Mouse (Mus musculus) kidney, adult 2 months (tissue): Measurements from ENCODE around the gene 4931414P19Rik. TPM values are rescaled to one million over a fixed set of nuclear protein-coding genes. Genes with fewer than 3 reads are reported as not detected.

ENCODE experiments used
- DNase-seq: peaks from one replicate; pipeline ENCODE4 v3.0.0; 2021
- H3K27ac ChIP-seq: fragments of 200-500 bp; 2 replicates; pipeline ENCODE4 v1.5.1; 2012; ENCODE audit warnings: low read depth, low read length, control low read depth, inconsistent platforms; ENCODE audit not compliant: insufficient read depth
- H3K27me3 ChIP-seq: fragments of 200-500 bp; replicated peaks from 2 replicates; pipeline ENCODE4 v1.6.1; 2012; ENCODE audit warnings: mild to moderate bottlenecking, moderate library complexity, low read length, inconsistent platforms; ENCODE audit not compliant: control insufficient read depth, insufficient read depth
- H3K36me3 ChIP-seq: fragments of 200-500 bp; 2 replicates; pipeline ENCODE4 v1.6.1; 2012; ENCODE audit warnings: mild to moderate bottlenecking, moderate library complexity, low read length, inconsistent platforms; ENCODE audit not compliant: control insufficient read depth, insufficient read depth
- H3K4me1 ChIP-seq: fragments of 200-500 bp; 2 replicates; pipeline ENCODE4 v1.6.1; 2011; ENCODE audit warnings: low read length; ENCODE audit not compliant: control insufficient read depth, insufficient read depth
- H3K4me3 ChIP-seq: fragments of 200-500 bp; 2 replicates; pipeline ENCODE4 v1.5.1; 2011; ENCODE audit warnings: mild to moderate bottlenecking, low read depth, low read length, control low read depth; ENCODE audit not compliant: insufficient read depth
- CTCF ChIP-seq: fragments of 200-500 bp; conservative IDR thresholded peaks from 2 replicates; pipeline ENCODE4 v1.5.1; 2011; ENCODE audit warnings: low read depth, mild to moderate bottlenecking, control low read depth, low read length, moderate library complexity, mixed read lengths; ENCODE audit not compliant: insufficient read depth, insufficient read length
- POLR2A ChIP-seq: fragments of 200-500 bp; IDR thresholded peaks from one replicate; pipeline ENCODE4 v1.6.1; 2011; ENCODE audit warnings: low read depth, low read length, control low read depth
- WGBS: fragments of 180-500 bp; shearing (Covaris S2); methylation state at CpG from one replicate; pipeline ENCODE4 v1.1.7; 2018; 5-methylcytosine and 5-hydroxymethylcytosine counted together
- polyA plus RNA-seq: library from polyadenylated mRNA; depleted of rRNA; stranded (reverse); fragments of >200 nt; gene quantifications from 2 replicates; pipeline ENCODE4 v1.2.3, GENCODE M21; 2012

Gene 4931414P19Rik
- polyA plus RNA-seq, 1 experiment = 6.5 TPM

- WGBS = 66% methylated on average over 5 of the region's 5 CpGs
- TF ChIP-seq CTCF = no peak
- no peak for TF ChIP-seq POLR2A
- H3K4me1 ChIP-seq = no peaks in the 10 kb centered on the region
- H3K36me3 ChIP-seq = no peaks in the 10 kb centered on the region
- DNase-seq = no peak
- H3K4me3 ChIP-seq = no peak overlapping the region
- H3K27ac ChIP-seq = no peak overlapping the region
- no peaks in the 10 kb centered on the region for H3K27me3 ChIP-seq
Observed at GRCm38 (mm10) chr14:54638210-54638609, 32.4 kb upstream of the 4931414P19Rik start.

GRCm38 (mm10) chr14:54636954-54637353 lies 31.2 kb upstream of the 4931414P19Rik start:
- TF ChIP-seq CTCF (peak; percentile 88), POLR2A (no peak)
- H3K36me3 ChIP-seq = no peaks in the 10 kb centered on the region
- WGBS = 57% methylated on average over 8 of the region's 8 CpGs
- H3K4me3 ChIP-seq = no peak overlapping the region
- H3K27me3 ChIP-seq = no peaks in the 10 kb centered on the region
- H3K27ac ChIP-seq = no peak overlapping the region
- peak; percentile 55 for DNase-seq
- no peaks in the 10 kb centered on the region for H3K4me1 ChIP-seq

GRCm38 (mm10) chr14:54634182-54634581 lies 28.4 kb upstream of the 4931414P19Rik start:
- no peak; the same call in 1 of the 2 replicates for TF ChIP-seq CTCF
- no peak for DNase-seq
- Histone ChIP-seq H3K4me1 (no peaks in the 10 kb centered on the region), H3K27ac (no peak overlapping the region), H3K27me3 (no peaks in the 10 kb centered on the region), H3K4me3 (no peak overlapping the region), H3K36me3 (no peaks in the 10 kb centered on the region)
- WGBS = 61% methylated on average over 4 of the region's 4 CpGs

GRCm38 (mm10) chr14:54632252-54632651 lies 26.5 kb upstream of the 4931414P19Rik start:
- TF ChIP-seq CTCF (no peak), POLR2A (no peak)
- Histone ChIP-seq H3K27ac (no peak overlapping the region), H3K36me3 (no peaks in the 10 kb centered on the region), H3K27me3 (no peaks in the 10 kb centered on the region), H3K4me3 (no peak overlapping the region), H3K4me1 (no peaks in the 10 kb centered on the region)
- DNase-seq = no peak
- 96% methylated on average over 37 of the region's 37 CpGs for WGBS

GRCm38 (mm10) chr14:54631240-54631599 lies 25.4 kb upstream of the 4931414P19Rik start:
- Histone ChIP-seq H3K4me1 (no peaks in the 10 kb centered on the region), H3K4me3 (no peak overlapping the region), H3K27me3 (no peaks in the 10 kb centered on the region), H3K36me3 (no peaks in the 10 kb centered on the region), H3K27ac (no peak overlapping the region)
- WGBS = 91% methylated on average over 4 of the region's 4 CpGs
- no peak for DNase-seq
- TF ChIP-seq CTCF = no peak
- no peak for TF ChIP-seq POLR2A

GRCm38 (mm10) chr14:54630583-54631239 lies 24.9 kb upstream of the 4931414P19Rik start:
- WGBS = 82% methylated on average over 11 of the region's 11 CpGs
- no peak overlapping the region for H3K27ac ChIP-seq
- H3K36me3 ChIP-seq = no peaks in the 10 kb centered on the region

GRCm38 (mm10) chr14:54629797-54630196 lies 24.0 kb upstream of the 4931414P19Rik start:
- H3K4me3 ChIP-seq = no peak overlapping the region
- TF ChIP-seq POLR2A = no peak
- TF ChIP-seq CTCF = no peak
- H3K27ac ChIP-seq = no peak overlapping the region
- no peaks in the 10 kb centered on the region for H3K36me3 ChIP-seq
- DNase-seq = no peak
- H3K27me3 ChIP-seq = no peaks in the 10 kb centered on the region
- H3K4me1 ChIP-seq = no peaks in the 10 kb centered on the region
- 94% methylated on average over 2 of the region's 2 CpGs for WGBS

More at GRCm38 (mm10) chr14:54630583-54631239, 24.9 kb upstream of the 4931414P19Rik start:
- Histone ChIP-seq H3K4me1 (no peaks in the 10 kb centered on the region), H3K4me3 (no peak overlapping the region), H3K27me3 (no peaks in the 10 kb centered on the region)
- no peak for DNase-seq
- TF ChIP-seq CTCF (no peak), POLR2A (no peak)

GRCm38 (mm10) chr14:54628103-54628502 lies 22.3 kb upstream of the 4931414P19Rik start:
- no peaks in the 10 kb centered on the region for H3K27me3 ChIP-seq
- TF ChIP-seq POLR2A (no peak), CTCF (no peak)
- H3K4me3 ChIP-seq = no peak overlapping the region
- H3K4me1 ChIP-seq = no peaks in the 10 kb centered on the region
- no peaks in the 10 kb centered on the region for H3K36me3 ChIP-seq
- DNase-seq = no peak
- WGBS = 79% methylated on average over 5 of the region's 5 CpGs
- no peak overlapping the region for H3K27ac ChIP-seq
